ENCODE assay signal across 25 mouse cellular contexts in genomic region chr19:29489785-29490284, GRCm38 (mm10). TPM values are rescaled to one million over a fixed set of nuclear protein-coding genes. Genes with fewer than 3 reads are reported as not detected.
DNase-seq lines count a peak whose midpoint lies in the region; ATAC-seq and TF ChIP-seq lines count a peak whose summit lies in the region.
"Had no signal": no experiment of that assay in that cellular context is flagged by ENCODE, and none has a peak within 500 bp of the region (broad histone marks: within the 10 kb centered on the region; RNA-seq: fewer than 3 reads in every experiment).

No protein-coding gene starts in this region.

- H3K27me3 ChIP-seq in liver, postnatal 0 days (ENCODE audit: insufficient read depth, low read length), result no peaks in the 10 kb centered on the region
- no peaks in the 10 kb centered on the region for H3K27me3 ChIP-seq in hindbrain, embryonic 10.5 days (ENCODE audit: insufficient read depth, poor library complexity, severe bottlenecking)
- H3K27me3 ChIP-seq in midbrain, postnatal 0 days (ENCODE audit: insufficient read depth, low read length), result no peaks in the 10 kb centered on the region
- H3K27me3 ChIP-seq: embryonic facial prominence, embryonic 12.5 days; forebrain, embryonic 15.5 days; midbrain, embryonic 15.5 days; Patski had no signal

- H3K4me2 ChIP-seq in liver, postnatal 0 days (ENCODE audit: low read depth, low read length), result no peak overlapping the region
- H3K4me2 ChIP-seq in midbrain, postnatal 0 days (ENCODE audit: low read depth, low read length, poor library complexity, severe bottlenecking), result no peak overlapping the region
- H3K4me2 ChIP-seq: embryonic facial prominence, embryonic 12.5 days; forebrain, embryonic 15.5 days; lung, embryonic 14.5 days; midbrain, embryonic 15.5 days had no signal

- no peak for TF ChIP-seq EP300 in liver, postnatal 0 days (IDR thresholded peaks at IDR 0.05; ENCODE audit: low read depth)

- peak; percentile 56 for DNase-seq in adrenal gland, postnatal 10 days
- no peak for DNase-seq in adrenal gland, adult 18-20 months (ENCODE audit: low spot score in 2 of 2)
- DNase-seq in adipocyte (ENCODE audit: low spot score), result peak; percentile 39
- peak; percentile 44 for DNase-seq in liver, postnatal 0 days
- DNase-seq in hindbrain, embryonic 10.5 days (ENCODE audit: low spot score), result no peak
- DNase-seq in midbrain, postnatal 0 days (ENCODE audit: low spot score), result no peak
- DNase-seq: cerebellum, adult 11 months; cerebellum, adult 9-11 months; embryo, embryonic 11 days; heart, postnatal 14 days; kidney, adult 18-20 months; kidney, postnatal 14 days; lung, embryonic 14.5 days; lung, postnatal 14 days; thymus, adult 2 months; thymus, postnatal 36 days had no signal

- no peak for TF ChIP-seq CTCF in bone marrow macrophage, adult 2 months (IDR thresholded peaks at IDR 0.05; ENCODE audit: low read depth, low read length)
- no peak for TF ChIP-seq CTCF in liver, postnatal 0 days (IDR thresholded peaks at IDR 0.05; ENCODE audit: low read depth)
- no peak for TF ChIP-seq CTCF in midbrain, postnatal 0 days (IDR thresholded peaks at IDR 0.05)

- H3K9me3 ChIP-seq in liver, postnatal 0 days (ENCODE audit: low read length), result no peaks in the 10 kb centered on the region
- no peaks in the 10 kb centered on the region for H3K9me3 ChIP-seq in hindbrain, embryonic 10.5 days
- no peaks in the 10 kb centered on the region for H3K9me3 ChIP-seq in midbrain, postnatal 0 days (ENCODE audit: low read length)
- H3K9me3 ChIP-seq: embryonic facial prominence, embryonic 12.5 days; forebrain, embryonic 10.5 days; forebrain, embryonic 15.5 days; midbrain, embryonic 10.5 days; midbrain, embryonic 15.5 days had no signal

- H3K4me3 ChIP-seq in bone marrow macrophage, adult 2 months (ENCODE audit: insufficient read depth, low read length), result no peak overlapping the region
- no peak overlapping the region for H3K4me3 ChIP-seq in liver, postnatal 0 days (ENCODE audit: low read depth, low read length)
- H3K4me3 ChIP-seq in hindbrain, embryonic 10.5 days, result no peak overlapping the region
- H3K4me3 ChIP-seq in midbrain, postnatal 0 days (ENCODE audit: low read depth, low read length), result no peak overlapping the region
- H3K4me3 ChIP-seq: embryonic facial prominence, embryonic 12.5 days; forebrain, embryonic 10.5 days; forebrain, embryonic 15.5 days; midbrain, embryonic 10.5 days; midbrain, embryonic 15.5 days had no signal

- no peaks in the 10 kb centered on the region for H3K36me3 ChIP-seq in liver, postnatal 0 days (replicated peaks; ENCODE audit: insufficient read depth, low read length)
- no peaks in the 10 kb centered on the region for H3K36me3 ChIP-seq in hindbrain, embryonic 10.5 days
- H3K36me3 ChIP-seq in midbrain, postnatal 0 days (ENCODE audit: insufficient read depth, low read length), result no peaks in the 10 kb centered on the region
- H3K36me3 ChIP-seq: embryonic facial prominence, embryonic 12.5 days; forebrain, embryonic 10.5 days; forebrain, embryonic 15.5 days; midbrain, embryonic 10.5 days; midbrain, embryonic 15.5 days had no signal

- ATAC-seq in liver, postnatal 0 days, result peak; percentile 62
- no peak for ATAC-seq in midbrain, postnatal 0 days (ENCODE audit: low FRiP score)
- ATAC-seq: forebrain, embryonic 15.5 days; hindbrain, embryonic 16.5 days; midbrain, embryonic 15.5 days; Patski had no signal

- H3K4me1 ChIP-seq in bone marrow macrophage, adult 2 months (ENCODE audit: control insufficient read depth, insufficient read depth, low read length), result peaks cover 54% of the 10 kb centered on the region
- H3K4me1 ChIP-seq in liver, postnatal 0 days (ENCODE audit: insufficient read depth), result peaks cover 27% of the 10 kb centered on the region
- peaks cover 3% of the 10 kb centered on the region; the same call in 1 of the 2 replicates for H3K4me1 ChIP-seq in hindbrain, embryonic 10.5 days (replicated peaks)
- H3K4me1 ChIP-seq in midbrain, postnatal 0 days (ENCODE audit: insufficient read depth, low read length), result no peaks in the 10 kb centered on the region
- H3K4me1 ChIP-seq: embryonic facial prominence, embryonic 12.5 days; forebrain, embryonic 10.5 days; forebrain, embryonic 15.5 days; midbrain, embryonic 10.5 days; midbrain, embryonic 15.5 days had no signal

- WGBS in liver, postnatal 0 days (ENCODE audit: insufficient replicate concordance), result 50% methylated on average over 3 of the region's 3 CpGs
- 77% methylated on average over 3 of the region's 3 CpGs for WGBS in hindbrain, embryonic 10.5 days
- 87% methylated on average over 3 of the region's 3 CpGs for WGBS in midbrain, postnatal 0 days

- TF ChIP-seq POLR2A in bone marrow macrophage, adult 2 months (IDR thresholded peaks at IDR 0.05; ENCODE audit: borderline replicate concordance, low read depth, low read length), result no peak

- H3K9ac ChIP-seq in liver, postnatal 0 days (replicated peaks), result no peak overlapping the region
- no peak overlapping the region for H3K9ac ChIP-seq in midbrain, postnatal 0 days (replicated peaks; ENCODE audit: low read length, poor library complexity, severe bottlenecking)
- H3K9ac ChIP-seq: embryonic facial prominence, embryonic 12.5 days; forebrain, embryonic 15.5 days; liver, embryonic 14.5 days; lung, embryonic 14.5 days; midbrain, embryonic 15.5 days had no signal

- peak overlapping the region; percentile 56 for H3K27ac ChIP-seq in bone marrow macrophage, adult 2 months (ENCODE audit: insufficient read depth, low read depth, low read length)
- peak overlapping the region; percentile 25 for H3K27ac ChIP-seq in liver, postnatal 0 days (ENCODE audit: low read depth)
- no peak overlapping the region for H3K27ac ChIP-seq in hindbrain, embryonic 10.5 days
- no peak overlapping the region for H3K27ac ChIP-seq in midbrain, postnatal 0 days (ENCODE audit: low read depth, low read length)
- H3K27ac ChIP-seq: embryonic facial prominence, embryonic 12.5 days; forebrain, embryonic 10.5 days; forebrain, embryonic 15.5 days; liver, embryonic 14.5 days; midbrain, embryonic 10.5 days; midbrain, embryonic 15.5 days had no signal

RNA-seq across cellular contexts. Expression of gene Ric1, which starts 32.2 kb away (rescaled TPM):
- total RNA-seq in adrenal gland, postnatal 10 days (2021), result 10 to 100 TPM; 51.9 to 57.6 TPM
- 10 to 100 TPM; 30.2 to 34.3 TPM for total RNA-seq in adrenal gland, adult 18-20 months (2021)
- polyA plus RNA-seq in bone marrow macrophage, adult 2 months (2012; ENCODE audit: insufficient read depth, insufficient read length, missing spikeins), result 22.5 and 23.1 TPM in 2 replicates
- 7.8 and 7.9 TPM in 2 replicates for polyA plus RNA-seq in liver, postnatal 0 days (2015; fragmentation: Nextera tagmentation; extraction: Ambion mirVana)
- polyA plus RNA-seq in hindbrain, embryonic 10.5 days (2016; fragmentation: Nextera tagmentation; extraction: Ambion mirVana), result 10.2 and 11.5 TPM in 2 replicates
- total RNA-seq in midbrain, postnatal 0 days (2014; rRNA removed), result 37.4 and 45.9 TPM in 2 replicates
- polyA plus RNA-seq in midbrain, postnatal 0 days (2015; fragmentation: Nextera tagmentation; extraction: Ambion mirVana), result 10.7 and 13.8 TPM in 2 replicates

Comparison
In these comparisons a context has a peak if more than half of its experiments do, and no peak if none do; other contexts are left out.
1. DNase-seq: peak in adrenal gland, postnatal 10 days (single experiment), adipocyte (single experiment) and liver, postnatal 0 days (single experiment); none in adrenal gland, adult 18-20 months (0 of 2), hindbrain, embryonic 10.5 days (single experiment) and midbrain, postnatal 0 days (single experiment).
2. H3K27ac ChIP-seq: peak in bone marrow macrophage, adult 2 months (single experiment) and liver, postnatal 0 days (single experiment); none in hindbrain, embryonic 10.5 days (single experiment) and midbrain, postnatal 0 days (single experiment).